Mouse (Mus musculus) hindbrain, embryonic 11.5 days (tissue): ENCODE results near the gene Plcl1. TPM values are rescaled to one million over a fixed set of nuclear protein-coding genes. Genes with fewer than 3 reads are reported as not detected.

Experiments
- ATAC-seq: fragments of 200-750 bp; cut with Nextera tagmentation; 2 replicates; pipeline ENCODE4 v1.8.0; 2017; ENCODE audit warnings: mild to moderate bottlenecking, moderate TSS enrichment, moderate library complexity; ENCODE audit not compliant: low FRiP score
- DNase-seq: peaks from one replicate; pipeline ENCODE4 v3.0.0-alpha.2; 2015; ENCODE audit warnings: low spot score
- H3K27ac ChIP-seq: fragments of 300-500 bp; sonication (generic); 2 replicates; pipeline ENCODE4 v1.5.1; 2014; ENCODE audit warnings: mild to moderate bottlenecking, low read depth, low read length
- H3K27me3 ChIP-seq: fragments of 300-500 bp; sonication (generic); 2 replicates; pipeline ENCODE4 v1.6.1; 2014; ENCODE audit warnings: mild to moderate bottlenecking, low read length, moderate library complexity, mixed read lengths; ENCODE audit not compliant: control insufficient read depth, insufficient read depth
- H3K36me3 ChIP-seq: fragments of 300-500 bp; sonication (generic); 2 replicates; pipeline ENCODE4 v1.6.1; 2014; ENCODE audit warnings: mild to moderate bottlenecking, low read length, moderate library complexity, mixed read lengths; ENCODE audit not compliant: control insufficient read depth, insufficient read depth
- H3K4me1 ChIP-seq: fragments of 300-500 bp; sonication (generic); replicated peaks from 2 replicates; pipeline ENCODE4 v1.6.1; 2014; ENCODE audit warnings: low read length, mixed read lengths; ENCODE audit not compliant: control insufficient read depth, insufficient read depth
- H3K4me2 ChIP-seq: fragments of 300-500 bp; sonication (generic); replicated peaks from 2 replicates; pipeline ENCODE4 v1.6.1; 2014; ENCODE audit warnings: mild to moderate bottlenecking, low read depth, low read length
- H3K4me3 ChIP-seq: fragments of 300-500 bp; sonication (generic); 2 replicates; pipeline ENCODE4 v1.5.1; 2014; ENCODE audit warnings: low read depth, low read length
- H3K9ac ChIP-seq: fragments of 300-500 bp; sonication (generic); 2 replicates; pipeline ENCODE4 v1.6.1; 2014; ENCODE audit warnings: low read depth, low read length
- H3K9me3 ChIP-seq: fragments of 300-500 bp; sonication (generic); 2 replicates; pipeline ENCODE4 v1.6.1; 2016; ENCODE audit warnings: low read length; ENCODE audit not compliant: control insufficient read depth
- WGBS: fragments of 180-500 bp; shearing (Covaris S2); extraction: QIAGEN DNeasy Blood & Tissue Kit; methylation state at CpG from one replicate; pipeline ENCODE4 v1.1.7; 2014; 5-methylcytosine and 5-hydroxymethylcytosine counted together
- polyA plus RNA-seq: library from polyadenylated mRNA; unstranded; fragments of >200 nt; fragmentation: Nextera tagmentation; extraction: Ambion mirVana; gene quantifications from 2 replicates; pipeline ENCODE4 v1.2.1, GENCODE M21; 2014

Gene Plcl1
- polyA plus RNA-seq, 1 experiment from 2014 or later = 2.8 TPM

DNA sequence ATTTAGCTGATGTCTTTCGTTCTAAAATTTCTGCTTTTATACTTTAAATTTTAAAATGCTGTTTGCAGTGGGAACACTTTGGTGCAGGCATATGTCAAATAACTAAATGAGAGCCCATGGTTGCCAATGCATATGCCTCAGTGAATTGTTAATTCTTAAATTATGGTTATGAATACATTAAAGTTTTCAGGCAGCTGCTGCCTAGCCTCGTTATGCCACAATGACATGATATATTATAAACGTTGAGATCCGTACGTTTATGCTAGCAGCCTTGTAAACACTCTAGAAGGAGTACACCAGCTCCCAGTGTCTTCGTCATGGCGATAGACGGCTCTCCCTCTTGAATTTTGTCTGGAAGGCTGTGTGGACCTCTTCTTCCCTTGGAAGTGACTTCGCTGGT lies 154.3 kb downstream of the Plcl1 start:
- Histone ChIP-seq H3K27me3 (no peaks in the 10 kb centered on the region), H3K4me1 (no peaks in the 10 kb centered on the region), H3K4me3 (no peak overlapping the region), H3K27ac (no peak overlapping the region), H3K9ac (no peak overlapping the region), H3K4me2 (no peak overlapping the region), H3K9me3 (no peaks in the 10 kb centered on the region), H3K36me3 (no peaks in the 10 kb centered on the region)
- no peak for ATAC-seq
- 85% methylated on average over 9 of the region's 9 CpGs for WGBS
- DNase-seq = no peak

DNA sequence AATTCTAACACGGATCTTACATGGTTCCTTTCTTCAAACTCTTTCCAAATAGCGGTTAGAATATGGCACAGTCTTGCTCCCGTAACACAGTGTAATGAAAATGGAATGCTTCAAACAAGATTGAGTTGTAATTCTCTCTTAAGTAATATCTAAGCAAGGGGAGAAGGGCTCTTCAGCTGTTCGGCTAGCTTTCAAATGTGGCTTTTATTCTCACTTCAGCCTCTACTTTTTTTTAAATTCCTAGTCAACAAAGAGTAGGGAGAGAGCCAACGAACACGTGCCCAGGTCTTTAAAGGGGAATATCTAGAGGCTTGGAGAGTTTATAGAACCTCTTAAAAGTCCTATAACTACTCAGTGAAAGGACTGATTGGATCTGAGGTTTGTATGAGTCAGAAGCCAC lies 160.2 kb downstream of the Plcl1 start:
- no peak for DNase-seq
- Histone ChIP-seq H3K4me1 (no peaks in the 10 kb centered on the region), H3K36me3 (no peaks in the 10 kb centered on the region), H3K27ac (no peak overlapping the region), H3K9me3 (no peaks in the 10 kb centered on the region), H3K4me2 (no peak overlapping the region), H3K4me3 (no peak overlapping the region), H3K27me3 (no peaks in the 10 kb centered on the region), H3K9ac (no peak overlapping the region)
- 84% methylated on average over 6 of the region's 6 CpGs for WGBS
- no peak for ATAC-seq

DNA sequence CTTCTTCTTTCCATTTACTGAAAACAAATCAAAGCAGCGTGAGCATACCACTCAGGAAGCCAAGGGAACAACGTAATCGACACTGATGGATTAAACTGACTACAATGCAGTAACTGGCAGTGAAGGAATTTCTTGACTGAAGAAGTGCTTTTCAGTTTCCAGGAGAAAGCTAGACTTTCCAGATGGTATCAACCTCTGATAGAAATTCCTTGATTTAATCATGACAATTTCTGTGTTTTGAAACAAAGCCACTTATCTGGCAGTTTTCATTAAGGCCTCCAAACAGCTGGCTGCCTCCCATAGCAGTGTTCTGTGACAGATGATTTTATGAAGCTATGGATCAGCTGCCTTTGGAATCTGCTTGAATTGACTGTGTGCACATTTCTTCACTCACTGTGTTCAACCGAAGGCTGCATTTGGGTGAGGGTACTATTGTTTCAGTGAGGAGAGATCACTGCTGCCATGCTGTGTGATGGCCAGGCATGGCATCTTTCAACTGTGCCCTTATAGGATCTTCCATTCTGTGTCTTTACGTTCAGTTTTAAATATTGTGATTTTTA lies 162.2 kb downstream of the Plcl1 start:
- no peaks in the 10 kb centered on the region for H3K36me3 ChIP-seq
- H3K9ac ChIP-seq = no peak overlapping the region
- no peaks in the 10 kb centered on the region for H3K4me1 ChIP-seq
- ATAC-seq = no peak
- H3K9me3 ChIP-seq = no peaks in the 10 kb centered on the region
- no peak for DNase-seq
- no peak overlapping the region for H3K4me2 ChIP-seq
- 66% methylated on average over 5 of the region's 5 CpGs for WGBS
- no peak overlapping the region for H3K27ac ChIP-seq
- no peak overlapping the region for H3K4me3 ChIP-seq
- H3K27me3 ChIP-seq = no peaks in the 10 kb centered on the region

DNA sequence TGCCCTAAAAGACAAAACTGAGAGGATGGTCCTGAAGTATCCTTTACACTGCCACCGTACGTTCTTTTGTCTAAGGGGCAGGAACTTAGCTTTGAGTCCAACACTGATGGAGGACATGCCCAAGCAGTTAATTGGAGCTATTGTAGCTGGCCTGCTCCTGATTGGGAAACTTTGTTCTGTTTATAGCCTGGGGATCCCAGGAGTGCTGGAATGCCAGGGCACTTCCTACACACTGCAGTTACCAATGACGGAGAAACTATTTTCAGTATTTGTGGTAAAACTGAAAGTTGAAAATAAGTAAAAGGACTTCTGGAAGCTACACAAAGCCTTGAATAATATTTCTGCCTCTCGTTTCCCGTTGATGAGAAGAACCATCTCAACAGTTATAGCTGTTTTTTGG lies 164.5 kb downstream of the Plcl1 start:
- DNase-seq (no peak), ATAC-seq (no peak)
- Histone ChIP-seq H3K9me3 (no peaks in the 10 kb centered on the region), H3K27me3 (no peaks in the 10 kb centered on the region), H3K4me1 (no peaks in the 10 kb centered on the region), H3K36me3 (no peaks in the 10 kb centered on the region), H3K27ac (no peak overlapping the region), H3K4me2 (no peak overlapping the region), H3K4me3 (no peak overlapping the region), H3K9ac (no peak overlapping the region)
- WGBS = 84% methylated on average over 5 of the region's 5 CpGs

DNA sequence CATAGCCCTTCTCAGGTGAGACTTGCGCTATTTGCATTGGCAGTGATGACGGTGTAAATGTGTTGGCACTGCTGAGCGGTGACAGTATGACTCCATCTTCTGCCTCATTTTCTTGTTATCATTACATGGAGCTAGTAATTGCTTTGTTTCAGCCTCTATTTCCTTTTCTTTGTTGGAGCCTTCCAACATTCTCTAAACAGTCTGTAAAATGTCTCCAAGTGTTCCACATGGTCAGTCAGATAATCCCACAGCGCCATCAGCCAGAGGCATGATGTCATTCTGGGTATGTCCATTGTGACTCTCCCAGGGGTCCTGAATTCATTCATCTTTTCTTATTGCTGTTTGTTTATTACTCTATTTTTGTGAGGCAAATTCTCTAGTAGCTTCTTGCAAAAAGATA lies 165.7 kb downstream of the Plcl1 start:
- 97% methylated on average over 4 of the region's 4 CpGs for WGBS
- Histone ChIP-seq H3K36me3 (no peaks in the 10 kb centered on the region), H3K4me2 (no peak overlapping the region), H3K9ac (no peak overlapping the region), H3K4me3 (no peak overlapping the region), H3K9me3 (no peaks in the 10 kb centered on the region), H3K27me3 (no peaks in the 10 kb centered on the region), H3K27ac (no peak overlapping the region), H3K4me1 (no peaks in the 10 kb centered on the region)
- DNase-seq (no peak), ATAC-seq (no peak)

DNA sequence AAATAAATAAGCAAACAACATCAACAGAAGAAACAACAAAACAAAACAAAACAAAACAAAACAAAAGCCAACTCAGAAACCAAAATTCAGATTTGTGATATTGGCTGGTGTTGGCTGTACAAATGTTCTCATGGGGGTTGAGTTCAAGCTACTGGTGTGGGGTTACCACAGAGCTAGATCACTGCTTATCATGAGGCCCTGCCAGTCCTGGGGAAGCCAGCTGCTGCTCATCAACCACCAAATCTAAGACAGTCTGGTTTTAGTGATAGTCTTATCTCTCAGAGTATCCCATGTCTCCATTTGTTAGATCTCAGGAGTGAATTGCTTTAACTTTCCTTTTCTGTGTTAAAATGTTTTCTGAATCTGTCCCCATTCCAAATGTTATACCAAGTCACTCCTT lies 166.5 kb downstream of the Plcl1 start:
- Histone ChIP-seq H3K4me2 (no peak overlapping the region), H3K27ac (no peak overlapping the region), H3K4me3 (no peak overlapping the region), H3K9me3 (no peaks in the 10 kb centered on the region), H3K27me3 (no peaks in the 10 kb centered on the region), H3K4me1 (no peaks in the 10 kb centered on the region), H3K9ac (no peak overlapping the region), H3K36me3 (no peaks in the 10 kb centered on the region)
- ATAC-seq (no peak), DNase-seq (no peak)

DNA sequence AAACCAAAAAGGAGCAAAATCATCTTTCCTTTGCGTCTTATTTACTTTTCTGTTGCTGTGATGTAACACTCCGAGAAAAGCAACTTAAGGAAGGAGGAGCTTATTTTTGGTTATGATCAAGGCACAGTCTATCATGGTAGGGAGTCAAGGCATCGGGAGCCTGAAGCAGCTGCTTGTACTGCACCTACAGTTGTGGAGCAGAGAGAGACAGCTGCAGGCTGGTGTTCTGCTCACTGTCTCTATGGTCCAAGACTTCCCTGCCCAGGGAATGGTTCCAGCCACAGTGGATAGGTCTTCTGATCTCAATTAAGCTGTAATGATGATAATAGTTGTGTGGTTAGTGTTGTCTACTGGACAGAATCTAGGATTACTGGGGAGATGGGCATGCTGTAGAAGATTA lies 166.9 kb downstream of the Plcl1 start:
- no peak for DNase-seq
- Histone ChIP-seq H3K4me3 (no peak overlapping the region), H3K27me3 (no peaks in the 10 kb centered on the region), H3K4me2 (no peak overlapping the region), H3K4me1 (no peaks in the 10 kb centered on the region), H3K9ac (no peak overlapping the region), H3K9me3 (no peaks in the 10 kb centered on the region), H3K36me3 (no peaks in the 10 kb centered on the region), H3K27ac (no peak overlapping the region)
- no peak for ATAC-seq
- WGBS = 93% methylated on average over 3 of the region's 3 CpGs

DNA sequence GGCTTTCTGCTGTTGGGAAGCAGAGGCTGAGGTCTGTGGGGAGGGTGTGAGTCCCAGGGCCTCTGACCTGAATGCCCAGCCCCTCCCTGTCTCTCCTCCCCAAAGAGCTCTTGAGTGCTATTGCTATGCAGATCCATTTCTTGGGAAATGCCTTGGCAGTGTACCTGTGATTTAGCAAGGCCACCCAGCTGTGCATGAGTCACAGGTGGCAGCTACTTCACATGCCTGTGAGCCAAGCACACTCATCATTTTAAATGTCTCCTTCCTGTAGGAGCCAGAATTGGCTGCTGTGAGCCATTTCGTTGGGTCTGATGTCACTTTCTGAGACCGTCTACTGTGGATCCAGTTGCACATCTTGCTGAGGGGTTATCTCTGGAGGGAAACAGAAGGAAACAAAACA lies 170.2 kb downstream of the Plcl1 start:
- 58% methylated on average over 2 of the region's 2 CpGs for WGBS
- no peak for DNase-seq
- H3K27ac ChIP-seq = no peak overlapping the region
- ATAC-seq = no peak
- H3K36me3 ChIP-seq = no peaks in the 10 kb centered on the region
- H3K4me1 ChIP-seq = no peaks in the 10 kb centered on the region
- H3K4me2 ChIP-seq = no peak overlapping the region
- no peak overlapping the region for H3K9ac ChIP-seq
- no peak overlapping the region for H3K4me3 ChIP-seq
- no peaks in the 10 kb centered on the region for H3K27me3 ChIP-seq
- no peaks in the 10 kb centered on the region for H3K9me3 ChIP-seq

DNA sequence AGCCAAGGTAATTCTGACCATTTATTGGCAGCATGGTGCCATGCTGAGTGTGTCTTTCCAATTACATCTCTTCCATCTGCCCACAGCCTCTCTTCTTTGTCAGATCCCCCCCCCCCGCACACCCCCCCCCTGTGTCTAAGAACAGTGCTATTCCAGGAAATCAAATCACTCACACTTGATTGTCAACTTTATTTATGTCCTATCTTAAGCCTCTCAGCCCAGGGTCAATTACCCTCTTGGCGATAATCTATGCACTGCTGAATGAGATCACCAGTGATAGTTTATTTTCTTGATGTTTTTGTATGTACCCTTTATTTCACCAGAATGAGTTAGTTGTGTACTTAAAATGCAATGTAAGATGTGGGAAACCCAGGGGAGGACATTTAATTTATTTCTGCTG lies 176.0 kb downstream of the Plcl1 start:
- Histone ChIP-seq H3K27ac (no peak overlapping the region), H3K36me3 (no peaks in the 10 kb centered on the region), H3K27me3 (no peaks in the 10 kb centered on the region), H3K9me3 (no peaks in the 10 kb centered on the region), H3K9ac (no peak overlapping the region), H3K4me3 (no peak overlapping the region), H3K4me1 (no peaks in the 10 kb centered on the region), H3K4me2 (no peak overlapping the region)
- ATAC-seq (peak; percentile 49; the same call in 1 of the 2 replicates), DNase-seq (no peak)
- WGBS = 67% methylated on average over 2 of the region's 2 CpGs
